Mouse (Mus musculus) embryo, embryonic 9.5 days (tissue): Measurements from ENCODE around the gene Tigar.

Experiments used
- DNase-seq: peaks from one replicate; pipeline ENCODE4 v3.0.0-alpha.2; 2017; ENCODE audit errors: extremely low spot score

Gene Tigar

DNA sequence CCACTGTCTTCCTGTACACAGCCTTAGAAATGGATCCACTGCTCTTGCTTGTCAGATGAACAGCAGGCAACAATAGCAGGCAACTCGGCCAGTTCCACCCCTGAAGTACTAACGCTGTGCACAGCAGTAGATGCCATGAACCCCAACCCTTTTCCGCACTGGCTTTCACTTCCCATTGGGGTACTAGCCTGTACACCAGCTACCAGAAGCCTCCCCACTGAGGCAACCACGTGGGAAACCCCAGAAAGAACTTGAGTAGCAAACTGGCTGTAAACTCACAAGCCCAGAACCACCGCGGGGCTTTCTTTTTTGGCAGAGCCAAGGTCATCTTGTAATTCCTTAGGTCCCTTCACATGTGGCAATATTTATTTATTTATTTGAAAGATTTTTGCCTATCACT is 27.5 kb downstream of the Tigar start:
- no peak for DNase-seq

DNA sequence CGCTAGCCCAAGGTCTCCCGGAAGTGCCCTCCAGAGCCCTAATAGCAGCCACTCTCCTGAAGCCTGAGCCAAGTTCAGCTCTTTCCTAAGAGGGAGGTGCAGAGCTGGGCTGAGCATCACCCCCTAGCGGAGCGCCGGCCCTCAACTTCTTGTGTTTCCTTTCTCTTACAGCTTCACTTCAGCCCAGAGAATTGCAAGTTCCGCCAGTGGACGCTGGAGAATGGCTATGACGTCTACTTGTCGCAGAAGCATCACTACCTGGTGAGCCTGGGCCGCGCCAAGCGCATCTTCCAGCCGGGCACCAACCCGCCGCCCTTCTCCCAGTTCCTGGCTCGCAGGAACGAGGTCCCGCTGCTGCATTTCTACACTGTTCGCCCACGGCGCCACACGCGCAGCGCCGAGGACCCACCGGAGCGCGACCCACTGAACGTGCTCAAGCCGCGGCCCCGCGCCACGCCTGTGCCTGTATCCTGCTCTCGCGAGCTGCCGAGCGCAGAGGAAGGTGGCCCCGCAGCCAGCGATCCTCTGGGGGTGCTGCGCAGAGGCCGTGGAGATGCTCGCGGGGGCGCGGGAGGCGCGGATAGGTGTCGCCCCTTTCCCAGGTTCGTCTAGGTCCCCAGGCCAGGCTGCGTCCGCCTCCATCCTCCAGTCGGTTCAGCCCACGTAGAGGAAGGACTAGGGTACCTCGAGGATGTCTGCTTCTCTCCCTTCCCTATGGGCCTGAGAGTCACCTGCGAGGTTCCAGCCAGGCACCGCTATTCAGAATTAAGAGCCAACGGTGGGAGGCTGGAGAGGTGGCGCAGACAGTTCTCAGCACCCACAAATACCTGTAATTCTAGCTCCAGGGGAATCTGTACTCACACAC is 29.3 kb downstream of the Tigar start:
- peak; percentile 75 for DNase-seq

DNA sequence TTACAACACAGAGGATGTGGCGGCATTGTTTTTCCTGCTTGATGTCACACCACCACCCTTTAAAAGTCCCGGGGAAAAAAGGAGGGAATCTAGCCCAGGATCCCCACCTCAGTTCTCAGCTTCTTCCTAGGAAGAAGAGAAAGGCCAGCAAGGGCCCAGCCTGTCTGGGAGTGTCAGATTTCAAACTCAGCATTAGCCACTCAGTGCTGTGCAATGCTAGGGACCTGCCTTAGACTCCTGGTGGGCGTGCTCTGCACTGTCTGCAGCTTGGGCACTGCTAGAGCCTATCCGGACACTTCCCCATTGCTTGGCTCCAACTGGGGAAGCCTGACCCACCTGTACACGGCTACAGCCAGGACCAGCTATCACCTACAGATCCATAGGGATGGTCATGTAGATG is 36.5 kb downstream of the Tigar start, which contains the start of gene Fgf23:
Fgf23 (plus strand) TSS at position 86 of the 400 bp plus-strand sequence.
- peak; percentile 63 for DNase-seq

DNA sequence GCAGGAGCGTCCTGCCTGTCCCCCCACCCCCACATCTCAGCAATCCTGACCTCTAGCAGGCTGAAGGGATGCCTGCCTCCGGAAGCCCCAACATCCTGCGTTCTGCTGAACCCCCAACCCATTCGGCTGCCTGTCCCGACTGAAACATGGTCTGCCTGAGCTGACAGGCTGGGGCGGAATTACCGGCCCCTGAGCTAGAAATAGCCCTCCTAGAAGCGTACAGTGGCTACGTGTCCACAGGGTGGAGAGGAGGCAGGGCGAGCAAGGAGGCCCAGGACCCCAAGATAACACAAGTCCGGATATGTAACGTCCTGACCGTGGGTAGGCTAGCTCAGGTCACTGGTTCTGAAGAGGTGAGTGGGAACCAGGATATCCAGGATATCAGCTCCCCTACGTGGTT is 44.5 kb downstream of the Tigar start:
- peak; percentile 30 for DNase-seq

DNA sequence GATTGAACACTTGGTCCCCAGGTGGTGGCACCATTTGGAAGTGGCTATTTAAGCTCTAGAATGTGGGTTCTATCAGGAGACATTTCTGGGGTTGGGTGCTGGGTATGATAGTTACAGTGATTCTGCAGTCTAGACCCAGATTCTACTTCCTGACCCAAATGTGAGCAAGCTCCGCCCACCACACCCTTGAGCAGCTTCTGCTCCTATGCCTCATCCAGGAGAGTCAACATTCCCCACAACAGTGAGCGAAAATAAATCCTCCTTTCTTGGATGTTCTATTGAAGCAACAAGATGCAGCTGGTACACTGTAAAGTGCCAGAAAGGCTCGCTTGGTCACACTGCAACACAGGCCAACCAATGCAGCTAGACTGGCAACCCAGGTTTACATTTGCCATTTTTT is 45.4 kb downstream of the Tigar start:
- DNase-seq = no peak

DNA sequence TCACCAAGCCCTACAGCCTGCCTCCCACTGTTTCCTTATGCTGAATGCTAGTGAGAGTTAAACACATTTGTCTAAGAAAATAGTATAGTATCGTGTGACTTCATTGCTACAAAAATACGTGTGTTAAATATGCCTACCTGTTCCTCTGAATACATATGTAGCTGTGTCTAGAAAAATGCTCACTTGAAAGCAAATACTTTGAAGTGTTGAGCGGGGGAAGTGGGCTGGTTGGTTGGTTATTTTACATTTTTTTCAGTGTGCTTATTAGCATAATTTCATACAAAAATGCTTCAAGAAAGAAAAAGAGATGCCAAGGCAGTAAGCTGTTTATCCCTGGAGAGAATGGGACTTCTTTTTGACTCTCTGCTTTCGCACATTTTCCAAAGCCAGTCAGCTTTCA is 49.4 kb downstream of the Tigar start:
- no peak for DNase-seq

DNA sequence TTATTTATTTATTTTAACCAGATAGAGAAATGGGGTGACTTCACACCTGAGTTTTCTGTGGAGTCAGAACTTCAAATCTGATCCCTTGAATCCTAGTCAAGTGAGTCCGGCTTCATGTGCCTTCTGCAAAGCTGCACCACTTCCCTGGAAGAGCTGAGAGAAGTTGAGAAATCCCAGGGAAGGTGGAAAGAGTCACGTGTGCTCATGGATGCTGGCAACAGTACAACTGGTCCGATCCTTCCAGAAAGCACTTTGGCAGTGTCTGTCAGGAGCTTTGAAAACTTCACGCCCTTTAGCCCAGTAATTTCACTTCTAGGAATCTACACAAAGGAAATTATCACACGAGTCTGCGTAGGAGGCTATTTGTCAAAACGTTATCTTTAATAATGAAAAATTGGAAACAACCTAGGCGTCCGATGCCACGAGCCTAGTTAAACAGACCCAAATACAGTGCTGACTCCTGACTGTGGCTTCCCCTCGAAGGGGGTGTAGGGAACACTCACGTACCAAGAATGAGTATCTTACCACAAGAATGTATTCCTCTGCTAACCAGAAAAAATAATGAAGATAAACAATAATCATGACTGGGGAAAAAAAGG is 52.3 kb downstream of the Tigar start:
- no peak for DNase-seq

DNA sequence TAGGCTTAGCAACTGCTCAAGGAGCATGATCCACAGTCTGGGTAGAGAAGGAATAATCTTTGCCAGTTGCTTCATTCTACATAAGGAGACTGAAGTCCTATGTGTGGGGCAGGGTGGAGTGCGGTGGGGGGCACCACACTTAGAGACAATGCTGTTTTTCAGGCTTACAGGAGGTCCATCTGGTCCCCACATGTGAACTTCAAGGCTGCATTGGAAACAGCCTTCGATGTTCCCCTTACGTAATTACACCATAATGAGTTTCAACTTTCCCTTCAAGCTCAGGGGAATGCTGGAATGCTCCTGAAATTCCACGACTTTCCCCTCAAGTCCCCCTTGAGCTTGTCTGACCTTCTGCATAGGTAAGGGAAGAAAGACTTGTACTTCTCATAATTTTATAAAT is 58.5 kb downstream of the Tigar start:
- no peak for DNase-seq

DNA sequence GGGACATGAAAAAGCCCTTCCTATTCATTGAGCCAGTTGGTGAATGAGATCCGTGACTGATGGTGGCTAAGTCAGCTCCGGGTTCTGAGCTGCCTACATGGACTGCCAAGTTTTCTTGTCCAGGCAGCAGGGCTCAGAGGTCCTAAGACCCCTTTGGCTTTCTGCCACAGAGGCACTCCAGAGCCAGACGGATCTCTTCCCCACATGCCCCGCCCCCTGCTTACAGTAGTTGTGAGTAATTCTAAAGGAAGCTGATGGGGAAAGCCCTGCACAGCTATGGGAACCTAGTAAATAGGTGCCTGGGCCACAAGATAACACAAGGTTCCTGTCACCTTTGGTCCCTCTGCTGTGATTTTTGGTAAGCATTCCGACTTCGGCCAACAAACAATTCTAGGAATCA is 64.4 kb downstream of the Tigar start:
- no peak for DNase-seq
